Mouse (Mus musculus): ENCODE measurements at regions not wholly inside any gene's neighbourhood (a gene's known extent, or its start where the extent isn't known, plus 50 kb on each side); places are given as distances from the start of the nearest gene placed in this dataset.

- Histone ChIP-seq H3K36me3 (replicated peaks in 1 of 2; ENCODE audit: control insufficient read depth in 1 of 2, insufficient read depth in 1 of 2, low read length in 1 of 2) (no peaks in the 10 kb centered on the region), H3K27me3 (replicated peaks) (no peaks in the 10 kb centered on the region), H3K79me2 (replicated peaks; ENCODE audit: control insufficient read depth, extremely low read depth, insufficient read depth, poor library complexity, severe bottlenecking) (no peaks in the 10 kb centered on the region), H3K9me3 (replicated peaks; ENCODE audit: low read length) (no peaks in the 10 kb centered on the region), H3K9ac (ENCODE audit: insufficient read depth, low read depth) (no peak overlapping the region), H3K27ac (ENCODE audit: insufficient read depth, low read depth) (no peak overlapping the region), H3K4me2 (ENCODE audit: insufficient read depth, low read depth, poor library complexity, severe bottlenecking) (no peak overlapping the region), H3K4me1 (ENCODE audit: control insufficient read depth in 1 of 2, insufficient read depth in 2 of 2) (no peaks in the 10 kb centered on the region), H3K4me3 (replicated peaks in 1 of 3; ENCODE audit: low read depth in 2 of 3, low read length in 2 of 3, poor library complexity in 1 of 3) (no peak overlapping the region)
- no peak for TF ChIP-seq SMC3 (IDR thresholded peaks at IDR 0.05; ENCODE audit: low read depth, low read length)
- dilution Hi-C loops (cut with MboI; ENCODE audit: extremely low pct_ligation_motif_present, extremely low pct_unique_long_range_greater_than_20kb, low sequenced_read_pairs) (no loop called here), in situ Hi-C loops (cut with MboI; ENCODE audit: low pct_ligation_motif_present, low pct_unique_long_range_greater_than_20kb, low sequenced_read_pairs) (no loop called here)
- no peak for DNase-seq (ENCODE audit: extremely low read depth)
Measured at GRCm38 (mm10) chr8:60736913-60737312, 104.3 kb downstream of the Mfap3l start.

- Histone ChIP-seq H3K27ac (ENCODE audit: insufficient read depth, low read depth) (no peak overlapping the region), H3K79me2 (replicated peaks; ENCODE audit: control insufficient read depth, extremely low read depth, insufficient read depth, poor library complexity, severe bottlenecking) (no peaks in the 10 kb centered on the region), H3K9me3 (replicated peaks; ENCODE audit: low read length) (no peaks in the 10 kb centered on the region), H3K9ac (ENCODE audit: insufficient read depth, low read depth) (no peak overlapping the region), H3K27me3 (replicated peaks) (no peaks in the 10 kb centered on the region), H3K36me3 (replicated peaks in 1 of 2; ENCODE audit: control insufficient read depth in 1 of 2, insufficient read depth in 1 of 2, low read length in 1 of 2) (no peaks in the 10 kb centered on the region), H3K4me1 (ENCODE audit: control insufficient read depth in 1 of 2, insufficient read depth in 2 of 2) (no peaks in the 10 kb centered on the region), H3K4me2 (ENCODE audit: insufficient read depth, low read depth, poor library complexity, severe bottlenecking) (no peak overlapping the region), H3K4me3 (replicated peaks in 1 of 3; ENCODE audit: low read depth in 2 of 3, low read length in 2 of 3, poor library complexity in 1 of 3) (no peak overlapping the region)
- in situ Hi-C loops (cut with MboI; ENCODE audit: low pct_ligation_motif_present, low pct_unique_long_range_greater_than_20kb, low sequenced_read_pairs): no loop called here
- no peak for DNase-seq (ENCODE audit: extremely low read depth)
- dilution Hi-C loops (cut with MboI; ENCODE audit: extremely low pct_ligation_motif_present, extremely low pct_unique_long_range_greater_than_20kb, low sequenced_read_pairs): no loop called here
- no peak for TF ChIP-seq SIN3A (IDR thresholded peaks at IDR 0.05; ENCODE audit: low read length)
- TF ChIP-seq BHLHE40 (IDR thresholded peaks at IDR 0.05; ENCODE audit: low read depth, low read length): no peak
- TF ChIP-seq TCF12 (IDR thresholded peaks at IDR 0.05; ENCODE audit: low read depth, low read length): no peak
- no peak for TF ChIP-seq NELFE (IDR thresholded peaks at IDR 0.05; ENCODE audit: low read depth, low read length)
- TF ChIP-seq MAZ (IDR thresholded peaks at IDR 0.05; ENCODE audit: low read depth, low read length): no peak
- TF ChIP-seq RCOR1 (conservative IDR thresholded peaks at IDR 0.05; ENCODE audit: low read depth, low read length): no peak
- TF ChIP-seq RAD21 (IDR thresholded peaks at IDR 0.05; ENCODE audit: low read depth, low read length): no peak
- TF ChIP-seq EP300 (IDR thresholded peaks at IDR 0.05; ENCODE audit: low read length): no peak
- no peak for TF ChIP-seq PAX5 (IDR thresholded peaks at IDR 0.05; ENCODE audit: low read length)
- TF ChIP-seq USF2 (conservative IDR thresholded peaks at IDR 0.05; ENCODE audit: low read depth, low read length): no peak
- no peak for TF ChIP-seq CTCF (conservative IDR thresholded peaks at IDR 0.05 in 1 of 2, IDR thresholded peaks at IDR 0.05 in 1 of 2; ENCODE audit: low read depth in 2 of 2, low read length in 2 of 2)
Measured at GRCm38 (mm10) chr8:60737616-60738015, 105.0 kb downstream of the Mfap3l start.

GRCm38 (mm10) chr8:60745877-60746276, 113.2 kb downstream of the Mfap3l start:
- H3K4me2 ChIP-seq (ENCODE audit: insufficient read depth, low read depth, poor library complexity, severe bottlenecking): no peak overlapping the region
- no peak overlapping the region for H3K4me3 ChIP-seq (replicated peaks in 1 of 3; ENCODE audit: low read depth in 2 of 3, low read length in 2 of 3, poor library complexity in 1 of 3)
- dilution Hi-C loops (cut with MboI; ENCODE audit: extremely low pct_ligation_motif_present, extremely low pct_unique_long_range_greater_than_20kb, low sequenced_read_pairs): no loop called here
- no peaks in the 10 kb centered on the region for H3K9me3 ChIP-seq (replicated peaks; ENCODE audit: low read length)
- no peak overlapping the region for H3K27ac ChIP-seq (ENCODE audit: insufficient read depth, low read depth)
- H3K9ac ChIP-seq (ENCODE audit: insufficient read depth, low read depth): no peak overlapping the region
- no peak for DNase-seq (ENCODE audit: extremely low read depth)
- TF ChIP-seq POLR2AphosphoS2 (IDR thresholded peaks at IDR 0.05; ENCODE audit: low read depth, low read length) (no peak), ZC3H11A (IDR thresholded peaks at IDR 0.05; ENCODE audit: low read depth, low read length) (no peak), ELF1 (IDR thresholded peaks at IDR 0.05; ENCODE audit: low read depth, low read length) (no peak), BHLHE40 (IDR thresholded peaks at IDR 0.05; ENCODE audit: low read depth, low read length) (no peak), KAT2A (IDR thresholded peaks at IDR 0.05; ENCODE audit: insufficient replicate concordance, low read length) (no peak), GABPA (IDR thresholded peaks at IDR 0.05; ENCODE audit: insufficient replicate concordance, low read depth, low read length) (no peak), POLR2A (IDR thresholded peaks at IDR 0.05; ENCODE audit: low read depth, low read length) (no peak), CTCF (conservative IDR thresholded peaks at IDR 0.05 in 1 of 2, IDR thresholded peaks at IDR 0.05 in 1 of 2; ENCODE audit: low read depth in 2 of 2, low read length in 2 of 2) (no peak), RCOR1 (conservative IDR thresholded peaks at IDR 0.05; ENCODE audit: low read depth, low read length) (no peak), MAX (IDR thresholded peaks at IDR 0.05; ENCODE audit: low read length) (no peak), JUN (IDR thresholded peaks at IDR 0.05; ENCODE audit: insufficient read depth, low read depth, low read length) (no peak), CHD1 (IDR thresholded peaks at IDR 0.05; ENCODE audit: low read depth, low read length) (no peak)
- no peaks in the 10 kb centered on the region for H3K27me3 ChIP-seq (replicated peaks)
- no peaks in the 10 kb centered on the region for H3K4me1 ChIP-seq (ENCODE audit: control insufficient read depth in 1 of 2, insufficient read depth in 2 of 2)
- in situ Hi-C loops (cut with MboI; ENCODE audit: low pct_ligation_motif_present, low pct_unique_long_range_greater_than_20kb, low sequenced_read_pairs): no loop called here
- no peaks in the 10 kb centered on the region for H3K36me3 ChIP-seq (replicated peaks in 1 of 2; ENCODE audit: control insufficient read depth in 1 of 2, insufficient read depth in 1 of 2, low read length in 1 of 2)
- H3K79me2 ChIP-seq (replicated peaks; ENCODE audit: control insufficient read depth, extremely low read depth, insufficient read depth, poor library complexity, severe bottlenecking): no peaks in the 10 kb centered on the region
